Mouse (Mus musculus) megakaryocyte, embryonic 14.5 days (primary cell): Measurements from ENCODE around the gene Phospho1. TPM values are rescaled to one million over a fixed set of nuclear protein-coding genes. Genes with fewer than 3 reads are reported as not detected.

Source experiments
- H3K27me3 ChIP-seq: replicated peaks from 2 replicates; pipeline ENCODE3; 2012; ENCODE audit warnings: inconsistent platforms
- H3K36me3 ChIP-seq: replicated peaks from 2 replicates; pipeline ENCODE3; 2012; ENCODE audit warnings: low read length, inconsistent platforms, mixed read lengths
- H3K4me1 ChIP-seq: 2 replicates; pipeline ENCODE4 v1.6.1; 2012; ENCODE audit warnings: inconsistent platforms
- H3K4me3 ChIP-seq: replicated peaks from 2 replicates; pipeline ENCODE3; 2012; ENCODE audit warnings: moderate library complexity, mild to moderate bottlenecking, inconsistent platforms
- H3K9me3 ChIP-seq: 2 replicates; pipeline ENCODE4 v1.6.1; 2012; ENCODE audit warnings: inconsistent platforms
- FLI1 ChIP-seq: IDR thresholded peaks from 2 replicates; pipeline ENCODE4 v1.6.1; 2012; ENCODE audit warnings: low read length, inconsistent platforms, mixed read lengths
- GATA1 ChIP-seq: IDR thresholded peaks from 3 replicates; pipeline ENCODE4 v1.6.1; 2012; ENCODE audit warnings: mixed read lengths, low read length, inconsistent platforms, borderline replicate concordance
- polyA plus RNA-seq: library from polyadenylated mRNA; stranded (reverse); fragments of >175 nt; gene quantifications from 2 replicates; pipeline ENCODE4 v1.2.3, GENCODE M21; 2012; ENCODE audit warnings: low replicate concordance; ENCODE audit not compliant: insufficient read depth

Phospho1 gene
- polyA plus RNA-seq, 1 experiment, result 11.0 TPM

DNA sequence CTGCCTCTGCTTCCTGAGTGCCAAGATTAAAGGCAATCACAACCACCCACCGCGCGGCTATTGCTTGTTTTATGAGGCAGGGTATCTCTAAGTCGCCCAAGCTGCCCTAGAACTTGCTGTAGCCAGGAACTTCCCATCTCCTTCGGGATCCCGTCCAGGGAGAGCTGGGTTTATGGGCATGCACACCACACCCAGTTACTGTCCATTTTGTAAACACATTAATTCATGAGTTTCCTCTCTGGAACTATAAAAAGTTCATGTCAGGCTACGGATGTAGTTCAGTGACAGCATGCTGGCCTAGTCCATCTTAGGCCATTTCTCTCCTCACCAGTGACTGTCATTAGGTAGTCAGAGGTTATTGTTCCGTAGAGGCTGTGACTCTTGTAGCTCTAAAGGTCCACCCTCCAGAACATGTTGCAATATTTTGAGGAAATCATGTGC is 34.8 kb upstream of the Phospho1 start:
- H3K4me3 ChIP-seq, result no peak overlapping the region
- H3K4me1 ChIP-seq, result peaks cover 11% of the 10 kb centered on the region
- peaks cover 17% of the 10 kb centered on the region for H3K36me3 ChIP-seq
- TF ChIP-seq GATA1, result no peak
- H3K9me3 ChIP-seq, result peaks cover 28% of the 10 kb centered on the region
- H3K27me3 ChIP-seq, result peaks cover 53% of the 10 kb centered on the region

DNA sequence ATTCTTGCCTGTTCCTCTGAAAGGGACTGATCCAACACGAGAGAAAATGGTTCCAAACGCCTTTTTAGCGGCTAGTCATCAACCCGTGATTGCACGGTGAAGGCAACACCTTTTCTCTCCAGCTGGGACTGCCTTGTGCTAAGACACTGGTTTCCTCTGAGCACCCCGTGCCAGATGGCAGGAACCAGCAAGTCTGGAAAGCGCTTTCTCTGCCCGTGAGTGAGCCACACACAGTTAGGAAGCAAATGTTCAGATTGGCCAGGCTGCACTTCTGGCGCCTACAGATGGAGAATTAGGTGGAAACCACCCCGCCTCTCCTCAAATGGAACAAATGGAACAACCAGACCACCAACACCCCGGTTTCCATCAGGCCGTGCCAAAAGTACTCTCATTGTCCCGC is 32.5 kb upstream of the Phospho1 start:
- peaks cover 49% of the 10 kb centered on the region for H3K27me3 ChIP-seq
- H3K4me3 ChIP-seq, result no peak overlapping the region
- H3K4me1 ChIP-seq, result peaks cover 29% of the 10 kb centered on the region
- H3K36me3 ChIP-seq, result peaks cover 17% of the 10 kb centered on the region
- H3K9me3 ChIP-seq, result peaks cover 9% of the 10 kb centered on the region
- no peak for TF ChIP-seq GATA1
- TF ChIP-seq FLI1, result no peak

DNA sequence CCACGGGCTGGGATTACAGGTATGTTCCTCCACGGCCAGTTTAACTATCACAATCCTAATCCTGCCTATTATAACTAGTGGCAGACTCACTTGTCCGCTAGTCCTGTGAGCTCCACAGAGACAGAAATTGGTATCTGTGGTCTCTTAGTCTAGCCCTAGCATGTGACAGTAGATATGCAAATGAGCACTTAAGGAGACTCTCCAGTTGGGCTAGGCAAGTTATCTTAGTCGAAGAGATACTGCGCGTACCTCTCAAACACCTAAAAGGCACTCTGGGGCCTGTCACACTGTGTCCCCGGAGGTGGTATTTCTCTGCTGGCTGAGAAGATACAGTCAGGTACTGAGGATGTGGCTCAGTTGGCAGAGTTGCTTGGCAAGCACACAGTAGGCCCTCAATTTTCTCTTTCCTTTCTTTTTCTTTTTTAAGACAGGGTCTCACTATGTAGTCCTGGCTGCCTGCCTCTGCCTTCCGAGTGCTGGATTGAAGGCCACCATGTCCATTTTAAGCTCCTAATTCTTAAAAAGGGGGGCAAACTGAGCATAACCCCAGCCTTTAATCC is 31.3 kb upstream of the Phospho1 start:
- Histone ChIP-seq H3K9me3 (peaks cover 9% of the 10 kb centered on the region), H3K27me3 (peaks cover 52% of the 10 kb centered on the region), H3K36me3 (peaks cover 17% of the 10 kb centered on the region), H3K4me1 (peaks cover 33% of the 10 kb centered on the region), H3K4me3 (no peak overlapping the region)
- TF ChIP-seq GATA1 (no peak), FLI1 (no peak)

DNA sequence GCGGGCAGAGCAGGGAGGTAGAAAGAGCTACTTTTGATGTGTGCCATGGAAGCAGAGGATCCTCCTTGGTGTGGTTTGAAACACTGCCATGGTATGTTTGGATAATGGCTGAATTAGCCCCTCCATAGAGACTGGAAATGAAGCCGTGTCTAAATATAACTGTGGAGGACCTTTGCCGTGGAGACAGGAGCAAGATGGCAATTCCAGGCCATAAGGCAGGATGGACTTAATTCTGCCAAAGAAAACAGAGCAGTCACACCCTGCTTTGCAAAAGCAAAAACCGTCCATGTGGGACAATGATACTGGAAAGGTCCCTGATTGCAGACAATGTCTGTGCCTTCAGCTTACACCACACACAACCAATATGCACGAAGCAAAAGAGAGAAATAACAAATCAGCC is 30.1 kb upstream of the Phospho1 start:
- Histone ChIP-seq H3K9me3 (peaks cover 9% of the 10 kb centered on the region), H3K4me3 (no peak overlapping the region), H3K27me3 (peaks cover 51% of the 10 kb centered on the region), H3K4me1 (peaks cover 31% of the 10 kb centered on the region), H3K36me3 (peaks cover 17% of the 10 kb centered on the region)
- TF ChIP-seq GATA1 (no peak), FLI1 (no peak)

DNA sequence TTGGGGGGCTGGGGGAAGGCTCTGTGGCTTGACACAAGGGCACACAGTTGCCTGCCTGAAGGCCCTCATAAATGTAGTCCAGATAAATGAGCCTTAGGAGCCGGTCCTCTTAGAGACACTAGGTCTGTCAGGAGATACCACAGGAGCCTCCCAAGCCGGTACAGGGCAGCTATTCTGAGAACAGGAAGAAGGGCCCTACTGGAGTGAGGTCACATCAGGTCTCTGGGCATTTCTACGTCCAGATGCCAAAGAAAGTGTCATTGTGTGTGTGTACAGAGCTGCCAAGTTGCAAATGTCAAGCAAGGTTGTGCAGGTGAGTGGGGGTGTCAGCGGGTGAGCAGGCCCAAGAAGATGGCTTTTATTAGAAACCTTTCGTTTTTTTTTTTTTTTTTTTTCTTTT is 28.7 kb upstream of the Phospho1 start:
- no peak for TF ChIP-seq GATA1
- TF ChIP-seq FLI1, result no peak
- Histone ChIP-seq H3K4me3 (peak overlapping the region; percentile 20), H3K36me3 (peaks cover 14% of the 10 kb centered on the region), H3K4me1 (peaks cover 40% of the 10 kb centered on the region), H3K27me3 (peaks cover 50% of the 10 kb centered on the region), H3K9me3 (peaks cover 9% of the 10 kb centered on the region)

DNA sequence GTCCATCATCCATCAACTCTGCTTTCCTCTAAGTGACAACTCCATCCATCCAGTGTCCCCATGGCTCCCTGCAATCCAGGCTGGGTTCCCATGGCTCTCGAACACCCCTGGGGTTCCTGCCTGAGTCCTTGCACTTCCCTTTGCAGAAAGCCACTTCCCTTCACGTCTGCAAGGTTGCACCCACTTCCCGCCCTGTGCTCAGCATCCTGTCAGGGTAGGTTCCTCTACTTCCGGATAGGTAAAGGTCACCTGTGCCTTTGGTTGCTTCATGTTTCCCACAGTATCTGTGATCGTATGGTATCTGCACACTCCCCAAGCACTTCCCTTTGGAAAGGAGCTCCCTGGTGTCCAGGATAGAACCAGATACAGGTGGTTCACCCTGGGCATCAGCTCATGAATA is 19.3 kb upstream of the Phospho1 start:
- Histone ChIP-seq H3K36me3 (peaks cover 11% of the 10 kb centered on the region), H3K4me3 (no peak overlapping the region), H3K9me3 (peaks cover 30% of the 10 kb centered on the region), H3K27me3 (peaks cover 11% of the 10 kb centered on the region), H3K4me1 (peaks cover 65% of the 10 kb centered on the region)
- TF ChIP-seq FLI1 (no peak), GATA1 (no peak)

DNA sequence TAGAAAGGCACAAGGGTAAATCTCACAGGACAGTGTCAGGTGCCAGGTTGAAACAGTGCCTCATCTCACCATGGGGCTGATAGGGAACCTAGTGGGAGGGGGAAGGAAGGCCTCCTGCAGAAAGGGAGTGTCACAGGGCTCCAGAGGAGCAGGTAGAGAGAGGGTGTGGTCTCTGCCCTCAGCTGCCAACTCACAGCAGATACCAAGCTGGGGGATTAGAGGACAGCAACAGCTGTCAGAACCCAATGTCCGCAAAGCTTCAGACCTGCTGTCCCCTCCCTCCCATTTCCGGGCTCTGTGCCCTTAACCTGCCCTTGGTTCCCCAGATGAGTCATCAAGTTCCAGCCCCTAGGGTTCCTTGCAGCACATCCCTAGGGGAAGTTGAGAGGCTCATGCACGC is 18.8 kb upstream of the Phospho1 start:
- TF ChIP-seq GATA1, result no peak
- no peak for TF ChIP-seq FLI1
- peaks cover 13% of the 10 kb centered on the region for H3K27me3 ChIP-seq
- H3K9me3 ChIP-seq, result peaks cover 30% of the 10 kb centered on the region
- H3K4me1 ChIP-seq, result peaks cover 65% of the 10 kb centered on the region
- H3K4me3 ChIP-seq, result peak overlapping the region; percentile 47
- H3K36me3 ChIP-seq, result peaks cover 11% of the 10 kb centered on the region

DNA sequence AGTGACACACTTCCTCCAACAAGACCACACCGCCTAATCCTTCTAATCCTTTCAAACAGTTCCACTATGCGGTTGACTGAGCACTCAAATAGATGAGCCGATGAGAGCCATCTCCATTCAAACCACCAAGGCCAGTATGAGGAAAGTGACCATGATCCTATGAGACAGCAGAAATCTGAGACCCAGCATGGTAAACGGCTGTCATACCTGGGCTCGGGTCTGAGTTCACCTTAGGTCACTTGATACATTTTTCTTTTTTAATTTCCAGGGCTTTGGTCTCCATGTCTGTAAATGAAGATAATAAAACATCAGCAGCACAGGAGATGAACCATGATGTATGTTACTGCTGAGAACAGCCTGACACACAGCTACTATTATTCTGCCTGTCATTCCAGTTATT is 16.4 kb upstream of the Phospho1 start:
- Histone ChIP-seq H3K4me1 (peaks cover 63% of the 10 kb centered on the region), H3K36me3 (peaks cover 11% of the 10 kb centered on the region), H3K27me3 (peaks cover 24% of the 10 kb centered on the region), H3K4me3 (peak overlapping the region; percentile 69), H3K9me3 (peaks cover 30% of the 10 kb centered on the region)
- no peak for TF ChIP-seq GATA1
- no peak for TF ChIP-seq FLI1

DNA sequence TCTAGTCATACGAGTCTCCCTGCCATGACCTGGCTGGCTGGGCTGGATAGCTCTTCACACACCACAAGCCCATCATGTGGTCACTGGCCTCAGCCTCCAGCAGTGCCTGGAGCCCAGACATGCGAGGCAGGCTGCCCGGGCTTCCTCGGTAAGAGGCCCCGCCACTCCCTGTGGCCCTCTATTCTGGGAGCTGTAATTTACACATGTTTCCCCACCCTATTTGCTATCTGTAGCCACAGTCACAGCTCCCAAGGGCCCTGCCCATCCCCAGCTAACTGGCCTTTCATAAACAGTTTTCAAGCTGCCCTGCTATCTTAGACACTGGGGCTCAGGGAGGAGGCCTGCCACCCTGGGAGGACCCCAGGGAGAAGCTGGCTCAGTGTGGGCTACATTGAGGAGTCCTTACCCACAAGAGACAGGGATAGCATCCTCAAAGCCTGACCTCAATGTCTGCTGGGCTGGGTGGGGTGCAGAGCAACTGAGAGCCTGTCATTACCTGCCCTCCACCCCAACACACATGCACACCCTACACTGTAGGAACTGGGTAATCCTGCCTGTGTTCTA is 15.8 kb upstream of the Phospho1 start:
- Histone ChIP-seq H3K36me3 (peaks cover 9% of the 10 kb centered on the region), H3K27me3 (peaks cover 22% of the 10 kb centered on the region), H3K4me3 (peak overlapping the region; percentile 76), H3K9me3 (peaks cover 27% of the 10 kb centered on the region), H3K4me1 (peaks cover 63% of the 10 kb centered on the region)
- no peak for TF ChIP-seq FLI1
- TF ChIP-seq GATA1, result no peak

DNA sequence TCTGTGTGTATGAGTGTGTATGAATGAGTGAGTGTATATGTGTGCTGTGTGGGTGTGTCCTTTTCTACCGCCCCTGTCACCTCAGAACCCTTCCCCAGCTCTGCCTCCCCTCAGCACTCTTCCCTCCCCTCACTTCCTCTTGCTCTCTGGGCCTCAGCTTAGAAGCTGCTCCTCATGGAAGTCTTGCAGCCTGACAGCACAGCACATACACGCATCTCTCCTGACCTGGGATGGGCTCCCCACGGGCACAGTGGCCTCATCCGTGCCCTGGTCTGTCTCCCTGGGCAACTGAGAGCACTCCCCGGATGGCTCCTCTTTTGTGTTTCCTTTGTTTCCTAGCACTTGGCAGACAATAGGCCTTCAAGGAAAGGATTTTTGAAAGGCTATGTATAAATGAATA is 14.7 kb upstream of the Phospho1 start:
- Histone ChIP-seq H3K27me3 (peaks cover 30% of the 10 kb centered on the region), H3K4me3 (peak overlapping the region; percentile 54), H3K9me3 (peaks cover 30% of the 10 kb centered on the region), H3K4me1 (peaks cover 63% of the 10 kb centered on the region), H3K36me3 (peaks cover 8% of the 10 kb centered on the region)
- TF ChIP-seq FLI1 (no peak), GATA1 (no peak)
